Mouse (Mus musculus) midbrain, embryonic 14.5 days (tissue): ENCODE results near the gene Irak3. TPM values are rescaled to one million over a fixed set of nuclear protein-coding genes. Genes with fewer than 3 reads are reported as not detected.

Experiments used
- ATAC-seq: fragments of 200-750 bp; cut with Nextera tagmentation; 2 replicates; pipeline ENCODE4 v1.8.0; 2017; ENCODE audit warnings: moderate number of reproducible peaks, moderate library complexity; ENCODE audit not compliant: low FRiP score, low TSS enrichment
- DNase-seq: peaks from one replicate; pipeline ENCODE4 v3.0.0-alpha.2; 2015
- H3K27ac ChIP-seq: fragments of 300-500 bp; sonication (generic); replicated peaks from 2 replicates; pipeline ENCODE4 v1.5.1; 2014; ENCODE audit warnings: mild to moderate bottlenecking, low read depth, low read length, moderate library complexity
- H3K27me3 ChIP-seq: fragments of 300-500 bp; sonication (generic); 2 replicates; pipeline ENCODE4 v1.6.1; 2014; ENCODE audit warnings: low read length, control low read depth, mixed read lengths; ENCODE audit not compliant: control insufficient read depth, insufficient read depth
- H3K36me3 ChIP-seq: fragments of 300-500 bp; sonication (generic); 2 replicates; pipeline ENCODE4 v1.6.1; 2014; ENCODE audit warnings: low read length, control low read depth; ENCODE audit not compliant: control insufficient read depth, insufficient read depth
- H3K4me1 ChIP-seq: fragments of 300-500 bp; sonication (generic); 2 replicates; pipeline ENCODE4 v1.6.1; 2014; ENCODE audit warnings: mild to moderate bottlenecking, antibody characterized with exemption, low read length, control low read depth; ENCODE audit not compliant: control insufficient read depth, insufficient read depth
- H3K4me2 ChIP-seq: fragments of 300-500 bp; sonication (generic); 2 replicates; pipeline ENCODE4 v1.6.1; 2014; ENCODE audit warnings: mild to moderate bottlenecking, low read length, moderate library complexity
- H3K4me3 ChIP-seq: fragments of 300-500 bp; sonication (generic); replicated peaks from 2 replicates; pipeline ENCODE4 v1.5.1; 2014; ENCODE audit warnings: low read depth, low read length
- H3K9ac ChIP-seq: fragments of 300-500 bp; sonication (generic); replicated peaks from 2 replicates; pipeline ENCODE4 v1.6.1; 2014; ENCODE audit warnings: mild to moderate bottlenecking, low read length, moderate library complexity
- H3K9me3 ChIP-seq: fragments of 300-500 bp; sonication (generic); 2 replicates; pipeline ENCODE4 v1.6.1; 2016; ENCODE audit warnings: low read length, control low read depth, mixed read lengths; ENCODE audit not compliant: control insufficient read depth
- WGBS: fragments of 180-500 bp; shearing (Covaris S2); extraction: QIAGEN DNeasy Blood & Tissue Kit; methylation state at CpG from one replicate; pipeline ENCODE4 v1.1.7; 2014; 5-methylcytosine and 5-hydroxymethylcytosine counted together
- polyA plus RNA-seq: library from polyadenylated mRNA; unstranded; fragments of >200 nt; fragmentation: Nextera tagmentation; extraction: Ambion mirVana; gene quantifications from 2 replicates; pipeline ENCODE4 v1.2.1, GENCODE M21; 2014

The Irak3 gene
- polyA plus RNA-seq, 1 experiment from 2014 or later: 0.45 TPM

DNA sequence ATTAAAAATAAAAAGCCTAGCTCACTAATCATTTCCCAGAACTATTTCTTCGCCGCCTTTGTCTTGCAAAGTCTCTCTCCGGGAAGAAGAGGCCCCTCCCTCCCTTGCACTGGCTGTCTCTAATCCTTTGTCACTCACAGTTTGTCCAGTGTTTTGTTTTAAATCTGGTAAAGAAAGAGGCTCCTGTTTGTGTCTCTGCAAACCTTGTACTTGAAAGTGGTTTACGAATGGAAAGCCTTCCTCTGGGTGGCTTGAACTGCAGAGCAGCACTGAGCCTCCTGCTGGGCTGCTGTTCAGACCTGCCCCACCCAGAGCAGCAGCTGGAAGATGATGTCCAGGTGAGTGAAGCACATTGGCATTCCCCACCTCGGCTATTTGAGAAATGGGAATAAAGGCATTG is 30.6 kb downstream of the Irak3 start:
- H3K27ac ChIP-seq: no peak overlapping the region
- no peaks in the 10 kb centered on the region for H3K4me1 ChIP-seq
- H3K9me3 ChIP-seq: no peaks in the 10 kb centered on the region; the same call in 1 of the 2 replicates
- H3K36me3 ChIP-seq: no peaks in the 10 kb centered on the region
- DNase-seq (no peak), ATAC-seq (no peak)
- H3K27me3 ChIP-seq: no peaks in the 10 kb centered on the region
- 14% methylated on average over 5 of the region's 5 CpGs for WGBS
- H3K4me2 ChIP-seq: no peak overlapping the region
- H3K4me3 ChIP-seq: no peak overlapping the region
- H3K9ac ChIP-seq: no peak overlapping the region

DNA sequence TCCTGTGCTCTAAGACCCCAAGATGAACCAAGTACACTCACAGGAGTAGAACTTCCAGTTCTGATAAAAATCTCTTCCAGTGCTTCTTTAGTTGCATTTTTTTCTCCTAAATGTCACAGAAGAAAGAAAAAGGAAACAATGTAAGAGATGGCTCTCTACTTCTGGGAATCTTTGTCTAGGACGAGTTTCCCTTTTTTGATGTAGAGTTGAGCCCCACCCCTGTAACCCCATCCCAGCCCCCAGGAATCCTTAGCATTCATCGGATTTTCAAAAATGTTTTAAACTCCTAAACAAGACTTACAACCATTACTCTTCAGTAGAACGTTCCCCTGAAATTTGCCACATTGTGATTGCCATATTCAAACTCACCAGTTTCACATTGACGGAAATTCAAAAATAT is 31.7 kb downstream of the Irak3 start:
- Histone ChIP-seq H3K4me3 (no peak overlapping the region), H3K9ac (no peak overlapping the region), H3K27me3 (no peaks in the 10 kb centered on the region), H3K4me2 (no peak overlapping the region), H3K36me3 (no peaks in the 10 kb centered on the region), H3K9me3 (no peaks in the 10 kb centered on the region; the same call in 1 of the 2 replicates), H3K4me1 (no peaks in the 10 kb centered on the region), H3K27ac (no peak overlapping the region)
- no peak for ATAC-seq
- 70% methylated on average over 4 of the region's 4 CpGs for WGBS
- no peak for DNase-seq

DNA sequence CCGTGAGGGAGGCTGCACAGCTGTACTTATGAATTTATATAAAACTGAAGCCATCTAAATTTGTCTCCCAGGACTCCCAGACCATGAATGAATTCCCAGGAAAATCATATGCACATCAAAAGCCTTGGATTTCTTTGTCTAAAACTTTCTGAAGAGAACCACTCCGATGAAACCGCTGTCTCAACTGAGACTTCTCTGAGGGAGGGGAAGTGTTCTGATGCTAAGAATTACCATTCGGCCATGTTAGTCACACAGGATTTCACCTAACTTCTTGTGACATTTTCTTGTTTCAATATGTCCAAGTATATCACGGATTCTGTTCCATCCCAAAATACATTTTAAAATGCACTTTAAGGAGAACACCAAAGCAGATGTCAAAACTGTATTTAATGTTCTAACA is 32.1 kb downstream of the Irak3 start:
- H3K4me3 ChIP-seq: no peak overlapping the region
- no peak overlapping the region for H3K4me2 ChIP-seq
- no peak overlapping the region for H3K27ac ChIP-seq
- ATAC-seq (no peak), DNase-seq (no peak)
- H3K4me1 ChIP-seq: no peaks in the 10 kb centered on the region
- 36% methylated on average over 5 of the region's 5 CpGs for WGBS
- H3K27me3 ChIP-seq: no peaks in the 10 kb centered on the region
- H3K36me3 ChIP-seq: no peaks in the 10 kb centered on the region
- H3K9ac ChIP-seq: no peak overlapping the region
- no peaks in the 10 kb centered on the region; the same call in 1 of the 2 replicates for H3K9me3 ChIP-seq

DNA sequence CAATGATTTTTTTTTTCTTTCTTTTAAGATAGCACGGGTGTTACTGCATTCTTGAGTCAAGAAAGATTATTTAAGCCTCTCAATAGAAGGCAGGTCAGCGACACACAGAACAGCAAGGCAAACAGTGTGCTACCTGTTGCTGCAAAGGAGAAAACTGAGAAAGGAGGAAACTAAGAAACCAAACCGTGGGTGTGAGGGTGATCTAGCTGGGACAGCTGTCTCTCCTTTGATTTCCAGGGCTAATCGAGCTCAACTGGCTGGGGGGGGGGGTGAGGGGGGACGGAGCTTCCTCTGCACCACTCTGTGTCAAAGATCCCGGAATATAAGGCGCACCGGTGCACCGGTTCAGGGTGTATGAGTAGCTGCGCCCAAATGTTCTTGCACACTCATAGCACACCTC is 32.9 kb downstream of the Irak3 start:
- H3K4me2 ChIP-seq: no peak overlapping the region
- WGBS: 60% methylated on average over 10 of the region's 10 CpGs
- no peaks in the 10 kb centered on the region for H3K36me3 ChIP-seq
- no peaks in the 10 kb centered on the region for H3K4me1 ChIP-seq
- no peaks in the 10 kb centered on the region for H3K27me3 ChIP-seq
- no peak overlapping the region for H3K9ac ChIP-seq
- no peak for ATAC-seq
- H3K9me3 ChIP-seq: no peaks in the 10 kb centered on the region; the same call in 1 of the 2 replicates
- no peak overlapping the region for H3K27ac ChIP-seq
- no peak overlapping the region for H3K4me3 ChIP-seq
- DNase-seq: no peak

- no peak for DNase-seq
- WGBS: 76% methylated on average over 1 of the region's 1 CpGs
- no peak overlapping the region for H3K4me3 ChIP-seq
Observed at GRCm38 (mm10) chr10:120168070-120168469, 33.9 kb downstream of the Irak3 start.

DNA sequence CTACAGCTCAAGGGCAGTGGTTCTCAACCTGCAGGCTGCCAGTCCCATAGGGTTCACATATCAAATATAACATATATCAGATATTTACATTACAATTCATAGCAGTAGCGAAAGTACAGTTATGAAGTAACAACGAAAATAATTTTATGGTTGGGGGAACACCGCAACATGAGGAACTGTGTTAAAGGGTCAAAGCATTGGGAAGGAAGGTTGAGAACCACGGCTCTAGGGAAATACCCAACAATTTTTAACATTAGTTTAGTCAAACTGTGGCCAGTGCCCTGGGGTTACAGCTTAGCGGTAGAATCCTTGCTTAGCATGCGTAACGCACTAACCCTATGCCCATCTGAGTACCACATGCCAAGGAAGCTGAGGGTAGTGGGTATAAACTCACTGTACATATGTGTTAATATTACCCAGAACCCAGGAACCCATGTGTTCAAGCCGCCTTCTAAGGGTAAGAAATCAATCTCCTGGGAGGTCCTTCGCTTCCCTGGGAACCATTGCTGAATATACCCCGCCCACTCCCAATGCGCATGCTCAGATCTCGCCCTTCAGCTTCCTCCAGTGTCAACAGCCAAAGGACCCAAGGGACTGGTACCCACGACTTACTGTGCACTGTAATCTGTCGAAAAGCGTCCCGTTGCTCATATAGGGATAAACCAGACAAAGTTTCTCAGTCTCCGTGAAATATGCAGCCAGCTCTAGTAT is 36.0 kb downstream of the Irak3 start:
- H3K27me3 ChIP-seq: no peaks in the 10 kb centered on the region
- no peaks in the 10 kb centered on the region for H3K9me3 ChIP-seq
- DNase-seq (no peak), ATAC-seq (no peak)
- H3K4me2 ChIP-seq: no peak overlapping the region
- H3K9ac ChIP-seq: no peak overlapping the region
- no peak overlapping the region for H3K4me3 ChIP-seq
- H3K36me3 ChIP-seq: no peaks in the 10 kb centered on the region
- no peak overlapping the region for H3K27ac ChIP-seq
- no peaks in the 10 kb centered on the region for H3K4me1 ChIP-seq
- WGBS: 92% methylated on average over 17 of the region's 17 CpGs

More at GRCm38 (mm10) chr10:120168070-120168469, 33.9 kb downstream of the Irak3 start:
- H3K9me3 ChIP-seq: no peaks in the 10 kb centered on the region; the same call in 1 of the 2 replicates
- H3K36me3 ChIP-seq: no peaks in the 10 kb centered on the region
- H3K4me2 ChIP-seq: no peak overlapping the region
- no peaks in the 10 kb centered on the region for H3K4me1 ChIP-seq
- H3K27me3 ChIP-seq: no peaks in the 10 kb centered on the region
- ATAC-seq: no peak
- no peak overlapping the region for H3K9ac ChIP-seq
- H3K27ac ChIP-seq: no peak overlapping the region

DNA sequence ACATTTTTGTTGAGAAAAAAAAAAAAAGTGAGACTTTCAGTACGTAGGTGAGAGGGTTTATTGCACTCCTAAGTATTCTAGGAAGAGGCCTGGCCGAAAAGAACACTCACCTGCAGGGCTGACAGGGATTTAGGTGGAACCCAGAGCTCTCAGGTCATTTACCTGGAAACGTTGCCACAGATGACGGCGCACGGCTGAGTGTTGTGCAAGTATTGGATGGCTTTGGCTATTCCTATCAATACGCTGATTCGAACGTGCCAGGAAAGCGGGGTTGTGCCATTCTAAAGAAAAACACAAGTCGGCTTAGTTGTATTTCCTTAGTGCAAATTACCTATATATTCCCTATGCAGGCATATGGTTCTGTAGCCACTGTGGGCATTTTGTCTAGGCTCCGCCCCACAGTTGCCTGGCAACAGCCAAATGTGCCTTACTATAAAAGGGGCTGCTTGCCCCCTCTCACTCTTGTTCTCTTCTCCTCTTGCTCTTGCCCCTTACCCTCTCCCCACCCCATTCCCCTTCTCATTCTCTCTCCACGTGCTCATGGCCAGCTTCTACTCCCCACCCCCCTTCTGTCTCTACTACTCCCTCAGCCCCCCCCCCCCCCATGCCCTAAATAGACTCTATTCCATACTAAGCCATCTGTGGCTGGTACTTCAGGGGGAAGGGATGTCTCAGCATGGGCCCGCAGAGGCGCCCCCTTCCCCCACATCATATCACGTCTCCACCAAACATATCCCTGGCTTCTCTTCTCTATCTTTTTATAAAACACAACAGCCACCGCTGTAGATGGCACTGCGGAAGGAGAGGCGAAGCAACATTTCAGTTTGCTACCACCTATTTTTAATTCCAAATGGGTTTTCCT is 36.8 kb downstream of the Irak3 start:
- no peak for DNase-seq
- no peak for ATAC-seq
- 88% methylated on average over 19 of the region's 19 CpGs for WGBS
- H3K36me3 ChIP-seq: no peaks in the 10 kb centered on the region
- no peaks in the 10 kb centered on the region for H3K4me1 ChIP-seq
- H3K4me3 ChIP-seq: no peak overlapping the region
- H3K4me2 ChIP-seq: no peak overlapping the region
- no peak overlapping the region for H3K27ac ChIP-seq
- no peaks in the 10 kb centered on the region for H3K9me3 ChIP-seq
- H3K9ac ChIP-seq: no peak overlapping the region
- H3K27me3 ChIP-seq: no peaks in the 10 kb centered on the region

DNA sequence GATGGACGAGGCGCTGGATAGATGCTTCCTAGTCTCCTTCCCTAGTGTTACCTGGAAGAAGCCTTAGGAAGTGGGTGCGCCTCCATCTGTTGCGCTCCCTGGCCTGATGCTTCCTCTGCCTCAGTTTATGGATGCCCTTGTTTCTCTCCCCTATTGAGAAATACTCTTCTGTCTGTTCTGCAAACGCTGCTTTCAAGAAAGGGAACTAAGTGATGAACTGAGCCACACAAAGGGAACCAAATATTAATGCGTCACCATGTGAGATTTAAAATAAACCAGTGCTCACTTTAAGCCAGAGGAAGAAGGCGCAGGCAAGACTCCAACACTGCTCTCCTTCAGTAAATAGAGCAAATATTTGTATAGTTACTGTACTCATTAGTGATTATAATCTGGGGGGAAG is 38.4 kb downstream of the Irak3 start:
- Histone ChIP-seq H3K27ac (no peak overlapping the region), H3K4me3 (no peak overlapping the region), H3K4me1 (no peaks in the 10 kb centered on the region), H3K36me3 (no peaks in the 10 kb centered on the region), H3K9me3 (no peaks in the 10 kb centered on the region), H3K4me2 (no peak overlapping the region), H3K9ac (no peak overlapping the region), H3K27me3 (no peaks in the 10 kb centered on the region)
- 92% methylated on average over 7 of the region's 7 CpGs for WGBS
- DNase-seq (no peak), ATAC-seq (no peak)
